Mouse (Mus musculus): ENCODE results near the gene Syne1. TPM values are rescaled to one million over a fixed set of nuclear protein-coding genes. Genes with fewer than 3 reads are reported as not detected.

Syne1 gene
- polyA plus RNA-seq, 1 experiment, result 38.7 TPM

DNA sequence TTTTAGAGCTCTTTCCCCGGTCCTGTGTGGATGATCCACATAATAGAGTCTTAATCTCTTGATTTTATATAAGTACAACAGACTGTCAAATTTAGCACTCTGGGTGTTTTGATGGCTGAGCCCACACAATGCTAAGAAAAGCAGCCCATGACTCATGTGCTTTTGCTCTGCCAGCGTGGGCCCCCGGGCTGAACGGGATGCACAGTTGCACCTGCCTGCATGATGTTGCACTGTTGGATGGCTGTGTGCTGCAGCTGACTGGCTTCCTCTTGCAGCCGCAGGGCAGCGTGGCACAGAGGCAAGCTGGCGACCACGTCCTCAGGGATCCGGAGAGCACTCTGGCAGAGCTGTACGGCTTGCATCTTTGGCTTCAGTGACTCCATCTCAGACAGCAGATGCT lies 347.4 kb downstream of the Syne1 start:
- Histone ChIP-seq H3K4me1 (ENCODE audit: control insufficient read depth, insufficient read depth, low read length) (peaks cover 18% of the 10 kb centered on the region), H3K4me3 (ENCODE audit: insufficient read depth, low read length) (no peak overlapping the region), H3K27ac (ENCODE audit: insufficient read depth, low read length) (no peak overlapping the region)
- TF ChIP-seq POLR2A (IDR thresholded peaks at IDR 0.05; ENCODE audit: low read depth, low read length) (no peak), CTCF (IDR thresholded peaks at IDR 0.05; ENCODE audit: borderline replicate concordance, insufficient read depth, low read length) (no peak)

DNA sequence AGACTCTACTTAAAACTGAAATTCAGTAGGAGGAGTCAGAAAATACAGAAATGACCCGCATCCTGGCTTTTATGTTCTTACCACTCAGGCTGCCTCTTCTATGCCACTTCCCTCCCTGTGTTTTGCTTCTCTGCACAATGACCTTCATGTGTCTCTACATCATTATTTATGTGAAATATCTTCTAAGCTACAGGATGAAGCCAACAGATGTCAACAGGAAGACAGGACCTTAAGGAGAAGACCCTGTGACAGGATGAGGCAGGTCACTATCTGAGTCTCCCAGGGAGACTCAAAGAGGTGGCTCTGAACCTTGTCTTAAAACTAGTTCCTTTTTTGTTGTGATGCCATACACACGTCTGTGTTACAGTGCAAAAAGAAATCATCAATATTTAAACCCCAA lies 353.9 kb downstream of the Syne1 start:
- Histone ChIP-seq H3K4me1 (ENCODE audit: control insufficient read depth, insufficient read depth, low read length) (peaks cover 11% of the 10 kb centered on the region), H3K27ac (ENCODE audit: insufficient read depth, low read length) (no peak overlapping the region), H3K4me3 (ENCODE audit: insufficient read depth, low read length) (no peak overlapping the region)
- no peak for TF ChIP-seq CTCF (IDR thresholded peaks at IDR 0.05; ENCODE audit: borderline replicate concordance, insufficient read depth, low read length)
- no peak for TF ChIP-seq POLR2A (IDR thresholded peaks at IDR 0.05; ENCODE audit: low read depth, low read length)

DNA sequence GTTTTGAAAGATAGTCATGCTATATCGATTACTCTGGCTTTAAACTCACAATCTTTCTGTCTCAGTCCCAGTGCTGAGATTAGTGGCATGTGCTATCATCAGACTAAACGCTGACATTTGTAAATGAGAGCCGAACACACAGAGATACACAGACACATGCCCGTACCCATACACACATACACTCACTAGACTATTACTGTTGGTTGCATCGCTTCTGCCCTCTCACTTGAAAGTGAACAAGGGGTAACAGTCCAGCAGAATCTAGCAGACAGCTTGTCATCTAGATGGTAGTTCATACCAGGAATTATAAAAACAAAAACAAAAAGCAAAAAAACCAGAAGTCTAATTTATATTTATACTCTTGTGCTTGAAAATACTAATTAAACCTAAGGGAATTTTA lies 355.0 kb downstream of the Syne1 start:
- H3K27ac ChIP-seq (ENCODE audit: insufficient read depth, low read length), result no peak overlapping the region
- peaks cover 11% of the 10 kb centered on the region for H3K4me1 ChIP-seq (ENCODE audit: control insufficient read depth, insufficient read depth, low read length)
- H3K4me3 ChIP-seq (ENCODE audit: insufficient read depth, low read length), result no peak overlapping the region
- TF ChIP-seq POLR2A (IDR thresholded peaks at IDR 0.05; ENCODE audit: low read depth, low read length), result no peak
- no peak for TF ChIP-seq CTCF (IDR thresholded peaks at IDR 0.05; ENCODE audit: borderline replicate concordance, insufficient read depth, low read length)

DNA sequence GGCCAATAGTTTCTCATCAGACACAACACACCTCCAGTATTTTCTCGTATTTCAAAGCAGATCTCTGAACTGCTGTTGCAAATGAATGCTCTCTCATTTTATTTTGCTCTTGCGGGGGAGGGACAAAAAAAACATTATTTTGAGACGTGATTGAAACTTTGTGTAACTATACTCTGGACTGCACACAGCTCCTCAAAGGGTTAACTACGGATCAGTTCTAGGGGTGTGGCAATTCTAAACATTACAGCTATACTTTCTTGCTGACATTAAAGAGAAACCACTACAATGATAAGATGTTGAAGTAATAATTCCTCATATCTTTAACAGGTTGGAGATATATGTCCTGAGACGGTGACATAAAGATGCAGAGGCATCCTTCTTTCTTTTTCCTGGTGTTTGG lies 356.0 kb downstream of the Syne1 start:
- no peak overlapping the region for H3K4me3 ChIP-seq (ENCODE audit: insufficient read depth, low read length)
- H3K27ac ChIP-seq (ENCODE audit: insufficient read depth, low read length), result peak overlapping the region; percentile 42; the same call in 1 of the 2 replicates
- H3K4me1 ChIP-seq (ENCODE audit: control insufficient read depth, insufficient read depth, low read length), result peaks cover 10% of the 10 kb centered on the region
- no peak for TF ChIP-seq CTCF (IDR thresholded peaks at IDR 0.05; ENCODE audit: borderline replicate concordance, insufficient read depth, low read length)
- TF ChIP-seq POLR2A (IDR thresholded peaks at IDR 0.05; ENCODE audit: low read depth, low read length), result no peak

DNA sequence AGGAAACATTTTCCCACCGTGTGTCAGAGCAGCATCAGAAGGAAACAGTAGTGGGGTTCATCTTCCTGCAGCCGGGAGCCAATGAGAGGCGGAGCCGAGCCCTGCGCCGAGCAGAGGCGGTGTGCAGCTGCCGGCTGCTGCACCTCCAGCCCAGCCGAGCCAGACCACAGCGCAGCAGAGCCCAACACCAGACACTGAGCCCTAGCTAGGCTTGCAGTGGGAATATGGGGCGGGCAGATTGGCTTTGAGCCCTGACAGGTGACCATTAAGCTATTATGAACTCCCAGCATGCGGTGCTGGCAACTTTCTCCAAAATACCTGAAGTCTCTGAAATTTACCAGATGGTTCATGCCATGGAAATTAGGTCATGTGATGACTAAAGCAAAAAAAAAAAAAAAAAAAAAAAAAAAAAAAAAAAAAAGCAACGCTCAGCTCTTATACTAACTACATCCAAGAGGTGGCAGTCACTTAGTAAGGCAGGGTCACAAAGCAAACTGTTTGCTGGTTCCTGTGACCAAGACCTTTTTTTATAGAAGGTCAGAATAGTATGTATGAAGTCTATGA lies 356.5 kb downstream of the Syne1 start:
- Histone ChIP-seq H3K4me3 (ENCODE audit: insufficient read depth, low read length) (peak overlapping the region; percentile 33), H3K27ac (ENCODE audit: insufficient read depth, low read length) (peak overlapping the region; percentile 32), H3K4me1 (ENCODE audit: control insufficient read depth, insufficient read depth, low read length) (peaks cover 5% of the 10 kb centered on the region)
- TF ChIP-seq CTCF (IDR thresholded peaks at IDR 0.05; ENCODE audit: borderline replicate concordance, insufficient read depth, low read length) (no peak), POLR2A (IDR thresholded peaks at IDR 0.05; ENCODE audit: low read depth, low read length) (no peak)

DNA sequence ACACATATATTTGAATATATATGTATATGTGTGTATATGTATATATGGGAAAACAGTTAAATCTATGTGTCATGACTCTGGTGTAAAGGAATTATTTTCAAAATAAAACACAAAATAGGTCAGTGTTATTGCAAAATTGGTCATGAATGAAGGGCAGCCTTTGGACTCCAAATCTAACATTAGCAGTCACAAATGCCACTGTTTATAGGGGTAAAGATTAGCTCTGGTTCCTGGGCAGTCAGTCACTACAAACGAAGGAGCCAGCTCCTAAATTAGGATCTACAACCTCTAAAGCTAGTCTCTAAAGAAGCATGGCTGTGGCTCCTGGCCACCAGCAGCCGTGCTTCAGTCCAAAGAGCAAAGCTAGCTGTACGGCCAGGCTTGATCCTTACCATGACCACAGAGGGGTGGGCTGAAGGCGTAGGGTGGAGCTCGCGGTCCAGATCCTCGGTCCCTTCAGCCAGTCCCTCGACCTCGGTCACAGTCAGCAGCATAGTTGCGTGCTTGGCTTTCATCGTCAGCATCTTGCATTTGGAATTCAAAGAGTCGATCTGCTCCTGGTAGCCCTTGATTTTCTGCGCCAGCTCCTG lies 357.1 kb downstream of the Syne1 start:
- peak overlapping the region; percentile 32 for H3K27ac ChIP-seq (ENCODE audit: insufficient read depth, low read length)
- H3K4me1 ChIP-seq (ENCODE audit: control insufficient read depth, insufficient read depth, low read length), result peaks cover 4% of the 10 kb centered on the region; the same call in 1 of the 2 replicates
- H3K4me3 ChIP-seq (ENCODE audit: insufficient read depth, low read length), result peak overlapping the region; percentile 33
- no peak for TF ChIP-seq CTCF (IDR thresholded peaks at IDR 0.05; ENCODE audit: borderline replicate concordance, insufficient read depth, low read length)
- 0 out of 2 replicates have a peak, but pooled peaks have one; percentile 42 for TF ChIP-seq POLR2A (IDR thresholded peaks at IDR 0.05; ENCODE audit: low read depth, low read length)

DNA sequence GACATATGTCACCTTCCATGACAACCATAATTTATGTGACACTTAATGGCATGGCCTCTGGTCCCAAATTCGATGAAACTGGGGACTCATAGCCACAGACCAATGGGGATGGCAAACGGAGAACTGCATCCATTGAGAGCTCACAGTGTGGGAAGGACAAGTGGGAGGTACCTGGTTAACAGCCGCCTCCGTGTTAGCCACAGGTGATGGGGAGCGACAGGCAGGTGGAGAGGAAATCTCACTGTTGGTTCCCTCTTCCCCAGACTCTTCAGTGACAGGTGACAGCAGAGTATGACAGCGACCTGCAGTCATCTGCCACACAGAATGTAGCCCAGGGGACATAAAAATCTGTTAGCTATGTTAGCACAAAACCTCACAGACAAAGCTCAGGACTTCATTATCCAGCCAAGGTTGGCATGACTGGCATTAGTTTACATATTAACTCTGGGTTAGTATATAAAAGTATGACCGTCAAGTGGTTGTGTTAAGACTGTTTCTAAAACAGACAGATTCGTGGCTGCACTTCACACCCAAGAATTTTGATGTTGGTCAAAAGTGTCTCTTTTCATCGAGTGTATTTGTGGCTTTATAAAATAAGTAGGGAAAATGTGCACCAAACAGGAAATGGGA lies 358.3 kb downstream of the Syne1 start:
- no peak overlapping the region for H3K4me3 ChIP-seq (ENCODE audit: insufficient read depth, low read length)
- H3K4me1 ChIP-seq (ENCODE audit: control insufficient read depth, insufficient read depth, low read length), result peaks cover 4% of the 10 kb centered on the region; the same call in 1 of the 2 replicates
- no peak for TF ChIP-seq POLR2A (IDR thresholded peaks at IDR 0.05; ENCODE audit: low read depth, low read length)
- TF ChIP-seq CTCF (IDR thresholded peaks at IDR 0.05; ENCODE audit: borderline replicate concordance, insufficient read depth, low read length), result no peak
- no peak overlapping the region for H3K27ac ChIP-seq (ENCODE audit: insufficient read depth, low read length)

DNA sequence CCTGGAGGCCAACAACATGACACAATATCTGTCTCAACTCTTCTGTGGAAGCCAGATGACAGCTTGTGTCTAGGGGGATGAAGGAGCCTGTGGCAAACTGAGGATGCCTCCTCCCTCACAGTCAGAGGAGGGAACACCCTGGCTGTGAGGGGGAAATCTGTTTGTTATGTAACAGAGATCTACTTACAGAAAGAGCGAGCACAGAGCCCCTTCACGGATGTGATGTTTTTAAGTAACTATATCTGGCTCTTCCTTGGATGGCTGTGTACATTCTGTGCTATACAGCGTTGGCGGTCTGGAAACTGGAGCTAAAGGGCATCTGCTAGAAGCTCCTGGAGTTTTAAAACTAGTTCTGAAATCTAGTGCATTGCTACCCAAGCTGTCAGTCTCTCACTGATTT lies 360.5 kb downstream of the Syne1 start:
- Histone ChIP-seq H3K4me1 (ENCODE audit: control insufficient read depth, insufficient read depth, low read length) (peaks cover 4% of the 10 kb centered on the region; the same call in 1 of the 2 replicates), H3K4me3 (ENCODE audit: insufficient read depth, low read length) (no peak overlapping the region), H3K27ac (ENCODE audit: insufficient read depth, low read length) (no peak overlapping the region)
- TF ChIP-seq POLR2A (IDR thresholded peaks at IDR 0.05; ENCODE audit: low read depth, low read length), result no peak
- no peak for TF ChIP-seq CTCF (IDR thresholded peaks at IDR 0.05; ENCODE audit: borderline replicate concordance, insufficient read depth, low read length)

DNA sequence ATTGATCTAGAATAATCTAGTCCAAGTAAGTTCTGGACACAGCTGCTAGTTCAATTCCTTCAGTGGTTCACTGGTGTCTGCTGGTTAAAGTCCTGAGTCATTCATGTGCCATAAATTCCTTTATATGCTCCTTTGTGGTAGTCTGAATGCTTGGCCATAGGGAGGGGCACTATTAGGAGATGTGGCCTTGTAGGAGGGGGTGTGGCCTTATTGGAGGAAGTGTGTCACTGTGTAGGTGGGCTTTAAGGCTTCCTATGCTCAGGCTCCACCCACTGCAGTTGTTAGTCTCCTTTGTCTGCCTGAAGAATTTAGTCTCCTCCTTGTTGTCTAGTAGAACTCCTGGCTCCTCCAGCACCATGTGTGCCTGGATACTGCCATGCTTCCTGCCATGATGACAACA lies 362.4 kb downstream of the Syne1 start:
- TF ChIP-seq CTCF (IDR thresholded peaks at IDR 0.05; ENCODE audit: borderline replicate concordance, insufficient read depth, low read length), result no peak
- no peak for TF ChIP-seq POLR2A (IDR thresholded peaks at IDR 0.05; ENCODE audit: low read depth, low read length)
- no peaks in the 10 kb centered on the region for H3K4me1 ChIP-seq (ENCODE audit: control insufficient read depth, insufficient read depth, low read length)
- H3K4me3 ChIP-seq (ENCODE audit: insufficient read depth, low read length), result no peak overlapping the region
- no peak overlapping the region for H3K27ac ChIP-seq (ENCODE audit: insufficient read depth, low read length)
